Mouse (Mus musculus): ENCODE results near the gene Ttll10.

- TF ChIP-seq POLR2A (IDR thresholded peaks at IDR 0.05; ENCODE audit: control insufficient read depth, extremely low read depth, insufficient read depth, low read length, poor library complexity) = no peak
- TF ChIP-seq CTCF (IDR thresholded peaks at IDR 0.05; ENCODE audit: borderline replicate concordance, control insufficient read depth, extremely low read depth, insufficient read depth, low read length, poor library complexity) = no peak
These were observed 28.3 kb upstream of the Ttll10 start for GRCm38 (mm10) chr4:156087398-156088087.

Data from thymus, adult 2 months (tissue).